Mouse (Mus musculus) liver, embryonic 14.5 days (tissue): ENCODE measurements around the gene Mon2.

Experiments used
- CTCF ChIP-seq: IDR thresholded peaks from 2 replicates; pipeline ENCODE4 v1.5.1; 2016; ENCODE audit warnings: antibody characterized with exemption, low read depth, control low read depth
- EP300 ChIP-seq: IDR thresholded peaks from 2 replicates; pipeline ENCODE4 v1.6.1; 2016; ENCODE audit warnings: antibody characterized with exemption, low read depth

GRCm38 (mm10) chr10:122979356-122979755 is 96.9 kb downstream of the Mon2 start:
- no peak for TF ChIP-seq CTCF
- TF ChIP-seq EP300 = no peak
